Mouse (Mus musculus) CH12.LX (cell line): ENCODE data around the gene Prkca. TPM values are rescaled to one million over a fixed set of nuclear protein-coding genes. Genes with fewer than 3 reads are reported as not detected.

Source experiments
- DNase-seq: peaks from one replicate; pipeline ENCODE4 v3.0.0-alpha.2; 2013; ENCODE audit errors: extremely low read depth
- H3K27ac ChIP-seq: 2 replicates; pipeline ENCODE4 v1.5.1; 2012; ENCODE audit warnings: low read depth, mild to moderate bottlenecking, control low read depth, moderate library complexity; ENCODE audit not compliant: insufficient read depth
- H3K27me3 ChIP-seq: replicated peaks from 2 replicates; pipeline ENCODE3; 2012; ENCODE audit warnings: inconsistent platforms
- H3K36me3 ChIP-seq, 2 experiments: replicated peaks in 1 of 2; 2 replicates each; pipeline versions ENCODE3 to v1.6.1; 2012; ENCODE audit warnings: inconsistent platforms in 1 of 2, low read length in 1 of 2, mild to moderate bottlenecking in 1 of 2, mixed read lengths in 1 of 2, moderate library complexity in 1 of 2; ENCODE audit not compliant: control insufficient read depth in 1 of 2, insufficient read depth in 1 of 2
- H3K4me1 ChIP-seq, 2 experiments: 2 replicates each; pipeline ENCODE4 v1.6.1; 2012; ENCODE audit warnings: inconsistent platforms in 1 of 2, moderate library complexity in 1 of 2; ENCODE audit not compliant: insufficient read depth in 2 of 2, control insufficient read depth in 1 of 2
- H3K4me2 ChIP-seq: 2 replicates; pipeline ENCODE4 v1.6.1; 2012; ENCODE audit warnings: low read depth, mild to moderate bottlenecking, control low read depth; ENCODE audit not compliant: poor library complexity, insufficient read depth, severe bottlenecking
- H3K4me3 ChIP-seq, 3 experiments: fragments of 150-350 bp in 1 of 3; sonication (generic) in 1 of 3; replicated peaks in 1 of 3; 2 replicates each; pipeline versions ENCODE3 to v1.5.1; 2011 to 2012; ENCODE audit warnings: low read depth in 2 of 3, low read length in 2 of 3, mild to moderate bottlenecking in 2 of 3, moderate library complexity in 2 of 3, control low read depth in 1 of 3, improper control_type of control experiment in 1 of 3, inconsistent platforms in 1 of 3, mixed read lengths in 1 of 3; ENCODE audit not compliant: poor library complexity in 1 of 3
- H3K79me2 ChIP-seq: replicated peaks from 2 replicates; pipeline ENCODE4 v1.6.1; 2012; ENCODE audit warnings: mild to moderate bottlenecking, moderate library complexity; ENCODE audit not compliant: control insufficient read depth, poor library complexity, insufficient read depth, severe bottlenecking; ENCODE audit errors: extremely low read depth
- H3K9ac ChIP-seq: 2 replicates; pipeline ENCODE4 v1.6.1; 2012; ENCODE audit warnings: low read depth, mild to moderate bottlenecking, control low read depth, moderate library complexity; ENCODE audit not compliant: insufficient read depth
- H3K9me3 ChIP-seq: replicated peaks from 2 replicates; pipeline ENCODE3; 2012; ENCODE audit warnings: low read length, inconsistent platforms, mixed read lengths
- BHLHE40 ChIP-seq: IDR thresholded peaks from 2 replicates; pipeline ENCODE4 v1.6.1; 2011; ENCODE audit warnings: mild to moderate bottlenecking, low read depth, low read length, improper control_type of control experiment
- CHD1 ChIP-seq: IDR thresholded peaks from 2 replicates; pipeline ENCODE4 v1.6.1; 2012; ENCODE audit warnings: low read depth, low read length, improper control_type of control experiment, inconsistent platforms
- CHD2 ChIP-seq: IDR thresholded peaks from 2 replicates; pipeline ENCODE4 v1.6.1; 2011; ENCODE audit warnings: low read length, improper control_type of control experiment
- CTCF ChIP-seq, 2 experiments: IDR thresholded peaks in 1 of 2; conservative IDR thresholded peaks in 1 of 2; 2 replicates each; pipeline ENCODE4 v1.5.1; 2011 to 2012; ENCODE audit warnings: low read depth in 2 of 2, low read length in 2 of 2, improper control_type of control experiment in 1 of 2, inconsistent platforms in 1 of 2, mild to moderate bottlenecking in 1 of 2, moderate library complexity in 1 of 2
- E2F4 ChIP-seq: IDR thresholded peaks from 2 replicates; pipeline ENCODE4 v1.6.1; 2011; ENCODE audit warnings: low read depth, low read length, improper control_type of control experiment; ENCODE audit not compliant: insufficient replicate concordance
- ELF1 ChIP-seq: IDR thresholded peaks from 2 replicates; pipeline ENCODE4 v1.6.1; 2014; ENCODE audit warnings: low read depth, mild to moderate bottlenecking, inconsistent platforms, low read length, improper control_type of control experiment
- EP300 ChIP-seq: IDR thresholded peaks from 2 replicates; pipeline ENCODE4 v1.6.1; 2011; ENCODE audit warnings: low read length, improper control_type of control experiment
- ETS1 ChIP-seq: conservative IDR thresholded peaks from 2 replicates; pipeline ENCODE4 v1.6.1; 2012; ENCODE audit warnings: low read depth, mild to moderate bottlenecking, inconsistent platforms, low read length, improper control_type of control experiment, moderate library complexity
- GABPA ChIP-seq: IDR thresholded peaks from 2 replicates; pipeline ENCODE4 v1.6.1; 2012; ENCODE audit warnings: low read depth, low read length, improper control_type of control experiment, inconsistent platforms; ENCODE audit not compliant: insufficient replicate concordance
- HCFC1 ChIP-seq: IDR thresholded peaks from 2 replicates; pipeline ENCODE4 v1.6.1; 2012; ENCODE audit warnings: low read depth, mild to moderate bottlenecking, inconsistent platforms, low read length, improper control_type of control experiment
- IRF4 ChIP-seq: IDR thresholded peaks from 2 replicates; pipeline ENCODE4 v1.6.1; 2014; ENCODE audit warnings: low read depth, mild to moderate bottlenecking, inconsistent platforms, low read length, improper control_type of control experiment
- JUN ChIP-seq: IDR thresholded peaks from 2 replicates; pipeline ENCODE4 v1.6.1; 2011; ENCODE audit warnings: low read depth, mild to moderate bottlenecking, low read length, improper control_type of control experiment, moderate library complexity; ENCODE audit not compliant: insufficient read depth
- JUND ChIP-seq: conservative IDR thresholded peaks from 2 replicates; pipeline ENCODE4 v1.6.1; 2011; ENCODE audit warnings: low read depth, low read length, improper control_type of control experiment
- KAT2A ChIP-seq: IDR thresholded peaks from 2 replicates; pipeline ENCODE4 v1.6.1; 2012; ENCODE audit warnings: low read length, improper control_type of control experiment, inconsistent platforms; ENCODE audit not compliant: insufficient replicate concordance
- MAFK ChIP-seq: IDR thresholded peaks from 2 replicates; pipeline ENCODE4 v1.6.1; 2011; ENCODE audit warnings: low read length, improper control_type of control experiment; ENCODE audit not compliant: insufficient replicate concordance
- MAX ChIP-seq: IDR thresholded peaks from 2 replicates; pipeline ENCODE4 v1.6.1; 2011; ENCODE audit warnings: low read length, improper control_type of control experiment
- MAZ ChIP-seq: IDR thresholded peaks from 2 replicates; pipeline ENCODE4 v1.6.1; 2012; ENCODE audit warnings: low read depth, mild to moderate bottlenecking, inconsistent platforms, low read length, improper control_type of control experiment, moderate library complexity
- MEF2A ChIP-seq: IDR thresholded peaks from 2 replicates; pipeline ENCODE4 v1.6.1; 2014; ENCODE audit warnings: low read depth, mild to moderate bottlenecking, inconsistent platforms, low read length, improper control_type of control experiment, borderline replicate concordance
- MXI1 ChIP-seq: IDR thresholded peaks from 2 replicates; pipeline ENCODE4 v1.6.1; 2011; ENCODE audit warnings: mild to moderate bottlenecking, low read depth, low read length, improper control_type of control experiment
- MYC ChIP-seq: IDR thresholded peaks from 2 replicates; pipeline ENCODE4 v1.6.1; 2011; ENCODE audit warnings: low read depth, mild to moderate bottlenecking, improper control_type of control experiment, low read length
- NELFE ChIP-seq: IDR thresholded peaks from 2 replicates; pipeline ENCODE4 v1.6.1; 2011; ENCODE audit warnings: low read depth, low read length, improper control_type of control experiment
- NRF1 ChIP-seq: IDR thresholded peaks from 2 replicates; pipeline ENCODE4 v1.6.1; 2014; ENCODE audit warnings: low read depth, mild to moderate bottlenecking, inconsistent platforms, low read length, improper control_type of control experiment, moderate library complexity
- PAX5 ChIP-seq: IDR thresholded peaks from 2 replicates; pipeline ENCODE4 v1.6.1; 2012; ENCODE audit warnings: low read length, inconsistent platforms, mixed read lengths
- POLR2A ChIP-seq: IDR thresholded peaks from 2 replicates; pipeline ENCODE4 v1.6.1; 2011; ENCODE audit warnings: low read depth, mild to moderate bottlenecking, improper control_type of control experiment, low read length
- POLR2AphosphoS2 ChIP-seq: IDR thresholded peaks from 2 replicates; pipeline ENCODE4 v1.6.1; 2011; ENCODE audit warnings: low read depth, low read length, improper control_type of control experiment
- RAD21 ChIP-seq: IDR thresholded peaks from 2 replicates; pipeline ENCODE4 v1.6.1; 2011; ENCODE audit warnings: low read depth, mild to moderate bottlenecking, low read length, improper control_type of control experiment, moderate library complexity
- RCOR1 ChIP-seq: conservative IDR thresholded peaks from 2 replicates; pipeline ENCODE4 v1.6.1; 2012; ENCODE audit warnings: low read depth, mild to moderate bottlenecking, inconsistent platforms, low read length, improper control_type of control experiment
- SIN3A ChIP-seq: IDR thresholded peaks from 2 replicates; pipeline ENCODE4 v1.6.1; 2012; ENCODE audit warnings: low read length, improper control_type of control experiment, inconsistent platforms
- SMC3 ChIP-seq: IDR thresholded peaks from 2 replicates; pipeline ENCODE4 v1.6.1; 2011; ENCODE audit warnings: low read depth, low read length, improper control_type of control experiment
- TBP ChIP-seq: conservative IDR thresholded peaks from 2 replicates; pipeline ENCODE4 v1.6.1; 2011; ENCODE audit warnings: low read depth, low read length, improper control_type of control experiment
- TCF12 ChIP-seq: IDR thresholded peaks from 2 replicates; pipeline ENCODE4 v1.6.1; 2014; ENCODE audit warnings: low read depth, mild to moderate bottlenecking, inconsistent platforms, low read length, improper control_type of control experiment
- UBTF ChIP-seq: IDR thresholded peaks from 2 replicates; pipeline ENCODE4 v1.6.1; 2012; ENCODE audit warnings: low read depth, mild to moderate bottlenecking, inconsistent platforms, low read length, improper control_type of control experiment, moderate library complexity
- USF1 ChIP-seq: IDR thresholded peaks from 2 replicates; pipeline ENCODE4 v1.6.1; 2014; ENCODE audit warnings: low read depth, mild to moderate bottlenecking, inconsistent platforms, low read length, improper control_type of control experiment
- USF2 ChIP-seq: conservative IDR thresholded peaks from 2 replicates; pipeline ENCODE4 v1.6.1; 2011; ENCODE audit warnings: low read depth, low read length, improper control_type of control experiment
- ZC3H11A ChIP-seq: IDR thresholded peaks from 2 replicates; pipeline ENCODE4 v1.6.1; 2012; ENCODE audit warnings: low read depth, mild to moderate bottlenecking, inconsistent platforms, low read length, improper control_type of control experiment
- ZKSCAN1 ChIP-seq: IDR thresholded peaks from 2 replicates; pipeline ENCODE4 v1.6.1; 2012; ENCODE audit warnings: low read depth, inconsistent platforms, low read length, improper control_type of control experiment, borderline replicate concordance
- ZMIZ1 ChIP-seq: IDR thresholded peaks from 2 replicates; pipeline ENCODE4 v1.6.1; 2012; ENCODE audit warnings: low read depth, mild to moderate bottlenecking, inconsistent platforms, low read length, improper control_type of control experiment
- ZNF384 ChIP-seq: IDR thresholded peaks from 2 replicates; pipeline ENCODE4 v1.6.1; 2012; ENCODE audit warnings: low read depth, low read length, improper control_type of control experiment, inconsistent platforms
- dilution Hi-C: fragments of 300-500 bp; cut with MboI; formaldehyde crosslinking; loops from 2 replicates; pipeline ENCODE4 v1.14.3; 2020; ENCODE audit warnings: low sequenced_read_pairs; ENCODE audit not compliant: extremely low pct_unique_long_range_greater_than_20kb, extremely low pct_ligation_motif_present
- in situ Hi-C: fragments of 300-500 bp; cut with MboI; formaldehyde crosslinking; loops from 3 replicates; pipeline ENCODE4 v1.14.3; 2019; ENCODE audit warnings: low sequenced_read_pairs, low pct_ligation_motif_present, low pct_unique_long_range_greater_than_20kb, mixed read lengths
- polyA plus RNA-seq: library from polyadenylated mRNA; unstranded; fragments of >175 nt; gene quantifications from 2 replicates; pipeline ENCODE4 v1.2.1, GENCODE M21; 2012; ENCODE audit warnings: low read depth; ENCODE audit not compliant: insufficient read length
- total RNA-seq, 2 experiments: library from RNA; depleted of rRNA; stranded (reverse); fragments of 300-350 nt in 1 of 2; fragments of >200 nt in 1 of 2; gene quantifications; 2 replicates each; pipeline ENCODE4 v1.2.3; 2012 to 2014

Gene Prkca
- total and polyA plus RNA-seq, 3 experiments, result 40.0 to 107 (median 43.7) TPM

DNA sequence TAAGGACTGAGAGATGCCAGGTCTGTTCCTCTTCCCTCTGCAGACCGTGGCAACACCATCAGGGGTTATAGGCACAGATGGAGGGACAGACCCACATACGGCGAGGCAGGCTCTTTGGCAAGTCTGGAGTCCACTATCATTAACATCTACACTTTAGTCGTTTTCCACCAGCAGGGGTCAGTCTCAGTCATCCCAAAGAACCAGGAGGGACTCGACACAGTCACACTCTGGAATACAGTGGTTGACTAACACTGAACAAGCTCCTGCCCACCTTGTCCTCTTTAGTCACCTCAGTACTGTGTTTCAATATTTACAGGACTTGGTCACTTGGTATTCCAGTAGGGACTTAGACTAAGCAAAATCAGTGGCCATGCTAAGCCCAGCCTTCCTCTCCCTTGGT, 215.1 kb downstream of the Prkca start:
- dilution Hi-C loops, result no loop called here
- DNase-seq, result peak; percentile 80
- Histone ChIP-seq H3K27me3 (no peaks in the 10 kb centered on the region), H3K9ac (no peak overlapping the region), H3K4me3 (no peak overlapping the region), H3K4me1 (peaks cover 6 to 57% of the 10 kb centered on the region in 2 experiments; a peak in 3 of 4 replicates), H3K27ac (no peak overlapping the region), H3K4me2 (no peak overlapping the region), H3K79me2 (no peaks in the 10 kb centered on the region), H3K36me3 (peaks cover 4 to 75% of the 10 kb centered on the region in 2 experiments), H3K9me3 (no peaks in the 10 kb centered on the region)
- in situ Hi-C loops, result loop anchor here (5.0 kb wide), 1 partner anchor 244 kb away; no protein-coding TSS in a partner anchor
- TF ChIP-seq NRF1, result 0 out of 2 replicates have a peak, but pooled peaks have one; percentile 13
- no peak for TF ChIP-seq ZKSCAN1
- TF ChIP-seq GABPA, result no peak
- peak; percentile 76 for TF ChIP-seq JUND
- no peak for TF ChIP-seq POLR2AphosphoS2
- peak; percentile 56; the same call in 1 of the 2 replicates for TF ChIP-seq NELFE
- peak; percentile 22; the same call in 1 of the 2 replicates for TF ChIP-seq ETS1
- no peak for TF ChIP-seq UBTF
- no peak; the same call in 1 of the 2 replicates for TF ChIP-seq ZNF384
- peak; percentile 47; the same call in 1 of the 2 replicates for TF ChIP-seq ELF1
- 0 out of 2 replicates have a peak, but pooled peaks have one; percentile 53 for TF ChIP-seq CHD1
- TF ChIP-seq RAD21, result peak; percentile 99
- no peak for TF ChIP-seq TBP
- peak; percentile 70 to 89 for TF ChIP-seq CTCF (conservative IDR thresholded peaks at IDR 0.05 in 1 of 2, IDR thresholded peaks at IDR 0.05 in 1 of 2; ENCODE audit: low read depth in 2 of 2, low read length in 2 of 2)
- peak; percentile 78 for TF ChIP-seq MAZ
- TF ChIP-seq IRF4, result peak; percentile 72; the same call in 1 of the 2 replicates
- TF ChIP-seq BHLHE40, result peak; percentile 43; the same call in 1 of the 2 replicates
- TF ChIP-seq MYC, result peak; percentile 71
- TF ChIP-seq ZC3H11A, result peak; percentile 96
- no peak for TF ChIP-seq USF2
- no peak for TF ChIP-seq JUN
- TF ChIP-seq MXI1, result peak; percentile 72; the same call in 1 of the 2 replicates
- TF ChIP-seq RCOR1, result peak; percentile 87
- peak; percentile 58 for TF ChIP-seq SIN3A
- no peak; the same call in 1 of the 2 replicates for TF ChIP-seq CHD2
- peak; percentile 38; the same call in 1 of the 2 replicates for TF ChIP-seq ZMIZ1
- TF ChIP-seq MAFK, result no peak
- no peak for TF ChIP-seq PAX5
- TF ChIP-seq TCF12, result peak; percentile 57
- TF ChIP-seq KAT2A, result 0 out of 2 replicates have a peak, but pooled peaks have one; percentile 18
- peak; percentile 57; the same call in 1 of the 2 replicates for TF ChIP-seq MEF2A
- peak; percentile 98 for TF ChIP-seq SMC3
- TF ChIP-seq USF1, result no peak
- TF ChIP-seq HCFC1, result no peak
- TF ChIP-seq MAX, result peak; percentile 49
- TF ChIP-seq POLR2A, result no peak
- no peak for TF ChIP-seq EP300
- TF ChIP-seq E2F4, result 0 out of 2 replicates have a peak, but pooled peaks have one; percentile 15
